Mouse (Mus musculus) macrophage (primary cell): ENCODE results near the gene Ankrd54. TPM values are rescaled to one million over a fixed set of nuclear protein-coding genes. Genes with fewer than 3 reads are reported as not detected.
"Not testable (repeated sequence)": the region's sequence is repeated elsewhere in the genome, so short reads cannot be mapped to it uniquely, and the experiment has no call there.

Experiments
- H3K27ac ChIP-seq: fragments of 350-480 bp; formaldehyde crosslinking; 2 replicates; pipeline ENCODE4 v1.9.0; 2021
- H3K36me3 ChIP-seq: fragments of 350-480 bp; formaldehyde crosslinking; 2 replicates; pipeline ENCODE4 v1.9.0; 2021; ENCODE audit errors: inconsistent target
- H3K4me3 ChIP-seq: fragments of 350-480 bp; formaldehyde crosslinking; 2 replicates; pipeline ENCODE4 v1.9.0; 2021; ENCODE audit errors: inconsistent target
- H3K79me2 ChIP-seq: fragments of 350-480 bp; formaldehyde crosslinking; 2 replicates; pipeline ENCODE4 v1.9.0; 2021; ENCODE audit errors: inconsistent target
- WGBS: methylation state at CpG from one replicate; pipeline ENCODE4 v1.1.7; 2026; ENCODE audit warnings: inconsistent platforms; ENCODE audit not compliant: missing documents; 5-methylcytosine and 5-hydroxymethylcytosine counted together
- polyA plus RNA-seq: library from polyadenylated mRNA; stranded (reverse); fragments of 250-400 nt; gene quantifications from 3 replicates; pipeline ENCODE4 v1.2.4, GENCODE M21; 2018; ENCODE audit warnings: inconsistent platforms

Gene Ankrd54
- polyA plus RNA-seq, 1 experiment from 2014 or later = 3.9 TPM

DNA sequence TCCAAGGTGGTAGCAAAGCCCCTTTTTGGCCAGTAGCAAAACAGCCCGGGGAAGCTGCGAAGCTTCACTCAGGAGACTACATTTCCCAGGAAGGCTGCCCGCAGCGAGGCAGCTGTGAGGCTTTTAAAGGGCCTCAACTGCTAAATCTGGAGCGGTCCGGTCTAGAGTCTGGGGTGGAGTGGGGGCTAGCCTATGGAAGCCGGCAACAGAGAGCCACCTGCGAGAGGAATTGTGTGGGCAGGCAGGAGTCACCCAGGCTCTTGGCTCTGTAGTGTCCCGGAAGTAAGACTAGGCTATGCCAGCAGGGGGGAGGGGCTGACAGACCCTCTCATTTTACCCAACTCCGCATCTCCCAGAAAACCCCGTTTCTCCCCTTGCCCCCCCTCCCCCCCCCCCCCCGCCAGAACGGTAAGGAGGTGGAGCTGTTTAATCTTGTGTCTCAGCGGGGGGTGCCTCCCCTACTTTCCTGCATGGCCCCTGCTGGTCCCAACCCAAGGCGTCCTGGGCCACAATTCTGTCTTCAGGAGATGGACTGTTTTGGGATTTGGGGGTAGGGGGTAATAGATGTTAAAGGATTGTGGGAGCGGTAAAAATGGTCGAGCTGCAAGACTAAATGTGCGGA is 36.9 kb downstream of the Ankrd54 start:
- Histone ChIP-seq H3K27ac (no peak overlapping the region), H3K79me2 (no peaks in the 10 kb centered on the region), H3K4me3 (no peak overlapping the region), H3K36me3 (no peaks in the 10 kb centered on the region)
- WGBS = 43% methylated on average over 14 of the region's 18 CpGs

GRCm38 (mm10) chr15:79023366-79023765 is 39.3 kb downstream of the Ankrd54 start:
- Histone ChIP-seq H3K79me2 (no peaks in the 10 kb centered on the region), H3K4me3 (no peak overlapping the region), H3K27ac (no peak overlapping the region), H3K36me3 (no peaks in the 10 kb centered on the region)
- 100% methylated on average over 1 of the region's 1 CpGs for WGBS

DNA sequence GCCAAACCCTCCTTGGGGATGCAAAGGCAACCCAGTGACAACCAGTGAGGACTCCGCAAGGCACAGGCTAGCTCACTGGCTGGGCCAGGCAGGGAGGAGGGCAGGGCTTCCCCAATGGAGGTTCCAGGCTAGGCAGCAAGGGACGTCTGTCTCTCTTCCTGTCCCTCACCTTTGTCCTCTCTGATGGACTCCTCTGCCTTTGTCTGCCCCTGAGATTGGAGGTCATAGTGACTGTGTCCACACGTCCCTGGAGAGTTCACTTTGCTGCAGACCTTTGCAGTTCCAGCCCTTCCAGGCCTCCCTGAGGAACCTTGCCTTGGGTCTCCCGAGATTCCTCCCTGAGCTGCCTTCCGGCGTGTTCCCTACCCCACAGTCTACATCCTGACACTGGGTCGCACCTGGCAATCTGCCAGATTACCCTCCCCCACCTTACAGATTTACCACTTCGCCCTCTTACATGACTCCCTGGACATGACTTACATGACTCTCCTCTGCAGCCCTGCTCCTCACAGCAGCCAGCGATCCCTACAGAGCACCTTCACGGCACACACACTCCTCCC is 39.9 kb downstream of the Ankrd54 start:
- Histone ChIP-seq H3K4me3 (no peak overlapping the region), H3K36me3 (no peaks in the 10 kb centered on the region), H3K27ac (no peak overlapping the region), H3K79me2 (no peaks in the 10 kb centered on the region)
- 84% methylated on average over 10 of the region's 10 CpGs for WGBS

- 87% methylated on average over 3 of the region's 3 CpGs for WGBS
- H3K4me3 ChIP-seq = no peak overlapping the region
- no peaks in the 10 kb centered on the region for H3K79me2 ChIP-seq
- no peak overlapping the region for H3K27ac ChIP-seq
- no peaks in the 10 kb centered on the region for H3K36me3 ChIP-seq
Measured at GRCm38 (mm10) chr15:79018886-79019285, 43.8 kb downstream of the Ankrd54 start.

DNA sequence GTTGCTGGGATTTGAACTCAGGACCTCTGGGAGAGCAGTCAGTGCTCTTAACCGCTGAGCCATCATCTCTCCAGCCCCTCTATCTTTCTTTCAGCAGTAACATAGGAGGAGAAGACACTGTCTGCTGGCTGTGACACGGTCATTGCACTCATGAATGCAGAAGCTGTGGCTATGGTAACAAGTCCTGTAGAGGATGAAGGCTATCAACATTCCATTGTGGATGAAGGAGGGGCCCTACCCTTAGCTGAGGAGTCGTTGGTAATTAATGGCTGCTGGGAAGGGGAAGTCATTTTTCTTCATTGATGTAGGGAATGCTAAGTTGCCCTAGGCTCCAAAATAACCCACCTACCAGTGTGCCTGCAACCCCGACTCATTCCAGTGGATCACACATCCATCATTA is 44.5 kb downstream of the Ankrd54 start:
- Histone ChIP-seq H3K27ac (no peak overlapping the region), H3K4me3 (no peak overlapping the region), H3K36me3 (no peaks in the 10 kb centered on the region), H3K79me2 (no peaks in the 10 kb centered on the region)
- 70% methylated on average over 4 of the region's 4 CpGs for WGBS

DNA sequence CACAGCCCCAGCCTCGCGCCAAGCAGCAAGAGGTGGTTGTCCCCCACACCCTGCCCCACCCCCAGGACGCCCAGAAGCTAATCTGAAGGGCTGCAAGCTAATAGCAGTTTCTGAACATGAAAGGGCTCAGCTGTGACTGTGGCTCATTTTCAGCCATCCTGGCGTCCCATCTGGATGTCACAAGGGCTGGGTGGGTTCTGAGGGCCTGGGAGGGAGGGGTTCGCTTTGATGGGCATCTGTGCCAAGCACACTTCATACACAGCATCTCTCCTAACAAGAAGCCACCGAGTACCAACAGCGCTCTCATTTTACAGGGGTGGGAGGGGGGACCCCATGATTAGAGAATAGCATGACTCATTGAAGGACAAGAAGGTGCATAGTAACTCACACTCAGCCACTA is 49.3 kb downstream of the Ankrd54 start:
- no peaks in the 10 kb centered on the region for H3K36me3 ChIP-seq
- no peaks in the 10 kb centered on the region for H3K79me2 ChIP-seq
- H3K27ac ChIP-seq = no peak overlapping the region
- H3K4me3 ChIP-seq = no peak overlapping the region
- WGBS = 83% methylated on average over 7 of the region's 7 CpGs

DNA sequence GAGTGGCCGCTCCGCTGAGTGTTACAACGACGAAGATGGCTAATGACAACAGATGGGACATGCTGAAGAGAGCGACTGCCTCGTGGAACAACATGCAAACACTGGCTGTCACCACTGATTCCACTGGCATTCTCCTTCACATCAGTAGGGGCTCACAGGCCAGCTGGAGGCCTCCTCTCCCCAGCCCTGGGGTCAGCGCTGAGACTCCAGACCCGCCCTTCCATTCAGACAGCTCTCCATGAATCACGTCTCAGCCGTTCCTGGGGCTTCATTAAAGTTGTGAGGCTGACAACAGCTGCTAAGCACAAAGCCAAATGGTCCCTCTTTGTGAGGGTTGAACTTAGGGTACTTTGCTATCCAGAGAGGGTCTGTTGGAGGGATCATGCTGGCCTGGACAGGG is 51.1 kb downstream of the Ankrd54 start:
- Histone ChIP-seq H3K79me2 (no peaks in the 10 kb centered on the region), H3K27ac (no peak overlapping the region), H3K4me3 (no peak overlapping the region), H3K36me3 (no peaks in the 10 kb centered on the region; the same call in 1 of the 2 replicates)
- 81% methylated on average over 7 of the region's 10 CpGs for WGBS

DNA sequence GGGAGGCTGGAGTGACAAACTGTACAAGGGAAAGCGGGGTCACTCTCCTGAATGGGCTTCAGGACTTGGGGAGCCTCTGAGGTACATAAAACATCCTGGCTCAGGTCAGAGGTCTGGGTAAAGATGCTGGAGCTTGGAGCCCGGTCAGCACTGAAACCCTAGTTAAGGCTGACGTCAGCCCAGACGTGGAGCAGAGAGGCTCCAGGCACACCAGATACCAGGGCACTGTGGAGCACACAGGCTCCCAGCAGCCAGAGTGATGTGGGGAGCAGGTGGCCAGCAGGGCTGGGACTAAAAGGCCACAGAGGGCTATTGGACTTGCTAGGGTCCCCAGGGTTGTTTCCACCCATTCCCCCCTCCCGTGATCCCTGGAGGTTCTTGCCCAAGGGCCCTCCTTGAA is 53.0 kb downstream of the Ankrd54 start:
- WGBS = 85% methylated on average over 5 of the region's 5 CpGs
- Histone ChIP-seq H3K36me3 (peaks cover 14% of the 10 kb centered on the region), H3K4me3 (no peak overlapping the region), H3K79me2 (no peaks in the 10 kb centered on the region), H3K27ac (no peak overlapping the region)

GRCm38 (mm10) chr15:79007836-79008235 is 54.9 kb downstream of the Ankrd54 start:
- not testable (repeated sequence) for H3K79me2 ChIP-seq, H3K27ac ChIP-seq, H3K4me3 ChIP-seq
- WGBS = 77% methylated on average over 2 of the region's 6 CpGs
- H3K36me3 ChIP-seq = peaks cover 33% of the 10 kb centered on the region

DNA sequence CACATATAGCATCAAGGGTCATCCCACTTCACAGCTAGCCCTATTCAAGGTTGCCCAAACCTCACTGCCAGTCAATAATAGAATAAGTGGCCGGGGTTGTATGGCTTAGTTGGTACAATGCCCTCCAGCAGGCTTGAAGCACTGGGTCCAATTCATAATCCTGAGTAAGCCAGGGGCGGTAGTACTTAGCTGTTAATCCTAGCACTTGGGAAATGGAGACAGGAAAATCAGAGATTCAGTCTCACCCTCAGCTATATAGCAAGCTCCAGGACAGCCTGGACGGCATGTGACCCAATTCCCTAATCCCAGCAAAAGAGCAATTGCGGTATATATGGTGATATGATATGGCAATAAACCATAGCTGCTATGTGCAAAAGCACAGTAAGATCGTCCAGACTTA is 55.6 kb downstream of the Ankrd54 start:
- Histone ChIP-seq H3K36me3 (peaks cover 39% of the 10 kb centered on the region), H3K4me3 (no peak overlapping the region), H3K27ac (no peak overlapping the region), H3K79me2 (no peaks in the 10 kb centered on the region)
- WGBS = 97% methylated on average over 5 of the region's 5 CpGs

DNA sequence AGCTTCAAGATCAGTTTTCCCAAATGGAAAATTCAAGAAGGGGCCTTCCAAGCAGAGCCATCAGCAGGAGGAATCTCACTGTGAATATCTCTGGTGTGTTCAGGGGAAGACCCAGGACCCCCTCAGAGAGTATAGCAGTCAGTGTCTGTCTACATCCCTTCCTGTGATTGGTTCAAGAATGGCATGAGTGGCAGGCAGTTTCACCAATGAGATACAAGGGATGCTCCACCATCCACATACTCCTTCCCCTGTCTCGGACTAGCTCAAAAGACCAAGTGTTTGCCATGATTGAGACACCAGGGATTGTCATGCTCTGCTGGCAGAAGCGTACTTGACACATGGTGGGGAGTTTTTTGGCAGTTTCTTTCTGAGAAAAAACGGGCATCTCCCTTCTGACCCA is 56.1 kb downstream of the Ankrd54 start:
- H3K79me2 ChIP-seq = no peaks in the 10 kb centered on the region
- H3K27ac ChIP-seq = no peak overlapping the region
- WGBS = 87% methylated on average over 3 of the region's 3 CpGs
- H3K36me3 ChIP-seq = peaks cover 42% of the 10 kb centered on the region
- H3K4me3 ChIP-seq = no peak overlapping the region

GRCm38 (mm10) chr15:79005581-79005980 is 57.1 kb downstream of the Ankrd54 start:
- H3K27ac ChIP-seq = no peak overlapping the region
- no peaks in the 10 kb centered on the region for H3K79me2 ChIP-seq
- H3K4me3 ChIP-seq = no peak overlapping the region
- 94% methylated on average over 8 of the region's 9 CpGs for WGBS
- H3K36me3 ChIP-seq = peaks cover 52% of the 10 kb centered on the region

Other genes starting within 250 kb of the Ankrd54 start
- gene Cdc42ep1, start 220.3 kb downstream of the Ankrd54 start, polyA plus RNA-seq = not detected in 3 replicates
- not detected in 3 replicates for gene Lgals2, start 207.4 kb downstream of the Ankrd54 start, polyA plus RNA-seq
- 54.0 to 74.5 TPM (median 65.4 TPM) in 3 replicates for gene Gga1, start 185.7 kb downstream of the Ankrd54 start, polyA plus RNA-seq
- 0.25 to 0.59 TPM in 2 of 3 replicates, not detected in the other for gene Gm49510, start 163.2 kb downstream of the Ankrd54 start, polyA plus RNA-seq
- gene Sh3bp1, start 163.1 kb downstream of the Ankrd54 start, polyA plus RNA-seq = 67.4 to 90.3 TPM (median 70.9 TPM) in 3 replicates
- 0.13 to 1.2 TPM (median 0.70 TPM) in 3 replicates for gene Pdxp, start 149.0 kb downstream of the Ankrd54 start, polyA plus RNA-seq
- 1,502 to 3,219 TPM (median 3,114 TPM) in 3 replicates for gene Lgals1, start 136.2 kb downstream of the Ankrd54 start, polyA plus RNA-seq
- 18.3 to 26.2 TPM (median 18.5 TPM) in 3 replicates for gene Nol12, start 128.0 kb downstream of the Ankrd54 start, polyA plus RNA-seq
- gene Triobp, start 115.2 kb downstream of the Ankrd54 start, polyA plus RNA-seq = 27.0 to 38.5 TPM (median 29.5 TPM) in 3 replicates
- 47.1 to 75.1 TPM (median 48.4 TPM) in 3 replicates for gene H1f0, start 34.4 kb downstream of the Ankrd54 start, polyA plus RNA-seq
- not detected in 3 replicates for gene Galr3, start 21.0 kb downstream of the Ankrd54 start, polyA plus RNA-seq
- 92.1 to 130 TPM (median 96.7 TPM) in 3 replicates for gene Eif3l, start 12.3 kb upstream of the Ankrd54 start, polyA plus RNA-seq
- 6.4 to 9.0 TPM (median 7.9 TPM) in 3 replicates for gene Micall1, start 46.0 kb upstream of the Ankrd54 start, polyA plus RNA-seq
- gene Polr2f, start 78.1 kb upstream of the Ankrd54 start, polyA plus RNA-seq = 27.6 to 119 TPM (median 69.4 TPM) in 3 replicates
- gene 1700088E04Rik, start 78.4 kb upstream of the Ankrd54 start, polyA plus RNA-seq = 0.56 to 1.1 TPM (median 0.74 TPM) in 3 replicates
- not detected in 3 replicates for gene Sox10, start 102.3 kb upstream of the Ankrd54 start, polyA plus RNA-seq
- 4.9 to 9.4 TPM (median 7.0 TPM) in 3 replicates for gene Pick1, start 166.3 kb upstream of the Ankrd54 start, polyA plus RNA-seq
- gene Gm49486, start 166.5 kb upstream of the Ankrd54 start, polyA plus RNA-seq = not detected in 3 replicates
- gene Slc16a8, start 191.9 kb upstream of the Ankrd54 start, polyA plus RNA-seq = not detected in 3 replicates
- gene Baiap2l2, start 222.6 kb upstream of the Ankrd54 start, polyA plus RNA-seq = not detected in 3 replicates